Mouse (Mus musculus): ENCODE measurements around the gene Nenf. TPM values are rescaled to one million over a fixed set of nuclear protein-coding genes. Genes with fewer than 3 reads are reported as not detected.
A peak's percentile ranks its signal among the peaks of the same experiment; 100 is the strongest.

The Nenf gene
- total and polyA plus RNA-seq, 2 experiments: 24.3 to 31.5 TPM

DNA sequence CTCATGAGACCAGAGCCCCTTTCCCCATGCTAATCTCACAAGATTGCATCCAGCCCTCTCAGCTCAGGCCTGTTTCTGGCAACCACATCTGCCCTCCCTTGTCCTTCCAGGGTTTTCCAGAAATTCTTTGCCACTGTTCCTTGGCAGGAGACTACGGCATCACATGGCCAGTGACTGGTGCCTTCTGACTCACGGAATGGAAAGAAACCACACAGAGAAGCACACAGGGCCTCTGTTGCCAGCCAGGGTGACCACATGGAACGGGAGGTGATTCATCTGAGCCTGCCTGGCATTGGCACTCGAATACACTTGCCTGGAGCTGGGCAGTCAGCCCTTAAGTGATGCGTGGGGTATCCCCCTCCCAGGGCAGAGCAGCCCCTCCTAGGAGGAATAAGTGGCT, 25.6 kb downstream of the Nenf start:
- no peak overlapping the region for H3K27ac ChIP-seq (replicated peaks; ENCODE audit: insufficient read depth, low read depth, low read length)
- whole genome bisulfite sequencing: 87% methylated on average over 5 of the region's 5 CpGs
- H3K4me1 ChIP-seq (ENCODE audit: control insufficient read depth, insufficient read depth, low read length): no peaks in the 10 kb centered on the region
- TF ChIP-seq POLR2A (IDR thresholded peaks at IDR 0.05; ENCODE audit: extremely low read depth, insufficient read depth, low read length) (no peak), CTCF (IDR thresholded peaks at IDR 0.05; ENCODE audit: low read depth, low read length) (no peak)
- no peak for DNase-seq (ENCODE audit: extremely low read depth, low read depth, low spot score)
- no peak overlapping the region for H3K4me3 ChIP-seq (ENCODE audit: insufficient read depth, low read depth, low read length)
- no peaks in the 10 kb centered on the region for H3K27me3 ChIP-seq (ENCODE audit: control insufficient read depth, insufficient read depth, low read length)
- no peak overlapping the region for H3K9ac ChIP-seq (ENCODE audit: low read depth, low read length)
- no peaks in the 10 kb centered on the region for H3K79me2 ChIP-seq (ENCODE audit: control insufficient read depth, insufficient read depth, low read length)
- no peaks in the 10 kb centered on the region for H3K36me3 ChIP-seq (ENCODE audit: control insufficient read depth, insufficient read depth, low read length)

- Histone ChIP-seq H3K9ac (ENCODE audit: low read depth, low read length) (no peak overlapping the region), H3K4me1 (ENCODE audit: control insufficient read depth, insufficient read depth, low read length) (no peaks in the 10 kb centered on the region), H3K4me3 (ENCODE audit: insufficient read depth, low read depth, low read length) (no peak overlapping the region), H3K27ac (replicated peaks; ENCODE audit: insufficient read depth, low read depth, low read length) (no peak overlapping the region), H3K36me3 (ENCODE audit: control insufficient read depth, insufficient read depth, low read length) (no peaks in the 10 kb centered on the region), H3K79me2 (ENCODE audit: control insufficient read depth, insufficient read depth, low read length) (no peaks in the 10 kb centered on the region), H3K27me3 (ENCODE audit: control insufficient read depth, insufficient read depth, low read length) (no peaks in the 10 kb centered on the region)
- TF ChIP-seq CTCF (IDR thresholded peaks at IDR 0.05; ENCODE audit: low read depth, low read length) (peak; percentile 85), POLR2A (IDR thresholded peaks at IDR 0.05; ENCODE audit: extremely low read depth, insufficient read depth, low read length) (no peak)
- 40% methylated on average over 8 of the region's 8 CpGs for WGBS
- peak; percentile 67 for DNase-seq (ENCODE audit: extremely low read depth, low read depth, low spot score)
These were observed 29.2 kb downstream of the Nenf start for GRCm38 (mm10) chr1:191288762-191289161.

GRCm38 (mm10) chr1:191284502-191284901, 33.5 kb downstream of the Nenf start:
- no peaks in the 10 kb centered on the region for H3K36me3 ChIP-seq (ENCODE audit: control insufficient read depth, insufficient read depth, low read length)
- H3K27ac ChIP-seq (replicated peaks; ENCODE audit: insufficient read depth, low read depth, low read length): no peak overlapping the region
- H3K4me3 ChIP-seq (ENCODE audit: insufficient read depth, low read depth, low read length): no peak overlapping the region
- H3K4me1 ChIP-seq (ENCODE audit: control insufficient read depth, insufficient read depth, low read length): no peaks in the 10 kb centered on the region
- no peak overlapping the region for H3K9ac ChIP-seq (ENCODE audit: low read depth, low read length)
- WGBS: 94% methylated on average over 8 of the region's 8 CpGs
- TF ChIP-seq CTCF (IDR thresholded peaks at IDR 0.05; ENCODE audit: low read depth, low read length) (no peak), POLR2A (IDR thresholded peaks at IDR 0.05; ENCODE audit: extremely low read depth, insufficient read depth, low read length) (no peak)
- H3K79me2 ChIP-seq (ENCODE audit: control insufficient read depth, insufficient read depth, low read length): no peaks in the 10 kb centered on the region
- no peak for DNase-seq (ENCODE audit: extremely low read depth, low read depth, low spot score)
- H3K27me3 ChIP-seq (ENCODE audit: control insufficient read depth, insufficient read depth, low read length): no peaks in the 10 kb centered on the region

DNA sequence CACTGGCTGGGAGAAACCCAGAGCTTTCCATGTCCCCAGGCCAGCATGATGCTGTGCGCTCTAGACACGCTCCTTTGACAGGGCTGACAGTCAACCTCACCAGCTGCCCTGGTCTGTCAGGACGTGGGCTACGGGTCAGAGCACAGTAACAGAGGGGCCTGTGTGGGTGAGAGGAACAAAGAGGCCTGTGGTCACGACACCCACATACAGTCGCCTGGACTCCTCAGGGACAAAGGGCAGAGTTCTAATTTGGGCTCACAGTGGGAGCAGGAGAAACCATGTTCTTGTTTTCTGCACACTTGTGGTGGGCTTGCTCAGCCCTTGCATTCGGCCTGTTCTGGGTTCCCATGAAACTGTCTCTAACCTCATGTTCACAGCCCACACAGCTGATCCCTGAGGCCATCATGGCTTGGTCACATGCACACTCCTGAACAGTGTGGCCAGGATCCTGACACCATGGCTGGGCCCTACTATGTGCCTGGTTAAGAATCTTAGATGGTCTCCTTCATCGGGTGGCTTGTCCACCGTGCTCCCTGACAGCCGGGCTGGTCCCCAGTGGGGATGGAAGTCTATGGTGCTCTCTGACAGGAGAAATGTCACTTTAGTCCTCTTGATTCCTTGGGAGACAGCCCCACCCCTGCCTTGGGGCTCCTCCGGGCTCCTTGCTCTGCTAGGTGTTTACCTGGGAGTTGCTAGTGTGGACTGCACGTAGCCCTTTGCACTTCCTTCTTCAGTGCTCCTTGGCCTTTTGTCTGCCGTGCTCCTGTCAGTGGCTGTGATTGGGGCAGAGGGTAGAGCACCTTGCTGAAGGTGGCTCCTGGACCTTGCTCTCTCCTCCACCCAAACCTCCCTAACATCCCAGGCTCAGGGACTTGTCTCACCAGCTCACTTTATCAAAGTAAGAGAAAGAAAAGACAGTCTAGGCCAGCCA, 34.6 kb downstream of the Nenf start:
- Histone ChIP-seq H3K79me2 (ENCODE audit: control insufficient read depth, insufficient read depth, low read length) (no peaks in the 10 kb centered on the region), H3K4me1 (ENCODE audit: control insufficient read depth, insufficient read depth, low read length) (no peaks in the 10 kb centered on the region), H3K27me3 (ENCODE audit: control insufficient read depth, insufficient read depth, low read length) (no peaks in the 10 kb centered on the region), H3K27ac (replicated peaks; ENCODE audit: insufficient read depth, low read depth, low read length) (no peak overlapping the region), H3K4me3 (ENCODE audit: insufficient read depth, low read depth, low read length) (no peak overlapping the region), H3K9ac (ENCODE audit: low read depth, low read length) (no peak overlapping the region), H3K36me3 (ENCODE audit: control insufficient read depth, insufficient read depth, low read length) (no peaks in the 10 kb centered on the region)
- WGBS: 89% methylated on average over 13 of the region's 13 CpGs
- DNase-seq (ENCODE audit: extremely low read depth, low read depth, low spot score): no peak
- TF ChIP-seq POLR2A (IDR thresholded peaks at IDR 0.05; ENCODE audit: extremely low read depth, insufficient read depth, low read length) (no peak), CTCF (IDR thresholded peaks at IDR 0.05; ENCODE audit: low read depth, low read length) (no peak)

DNA sequence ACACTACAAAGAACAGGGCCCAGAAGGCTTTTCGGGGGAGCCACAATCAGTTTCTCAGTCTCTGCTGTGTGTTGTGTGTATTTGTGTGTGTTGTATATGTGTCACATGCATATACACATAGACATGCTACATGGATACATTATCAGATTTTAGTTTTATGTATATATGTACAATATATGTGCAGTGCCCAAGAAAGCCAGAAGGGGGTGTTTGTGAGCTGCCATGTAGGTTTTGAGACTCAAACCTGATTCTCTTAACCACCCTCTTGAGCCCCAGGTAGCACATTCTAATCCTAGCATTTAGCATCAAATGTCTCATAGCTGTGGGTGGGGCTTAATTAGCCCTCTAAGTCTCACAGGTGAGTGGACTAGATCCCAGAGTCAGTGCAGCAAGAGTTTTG, 35.7 kb downstream of the Nenf start:
- Histone ChIP-seq H3K79me2 (ENCODE audit: control insufficient read depth, insufficient read depth, low read length) (no peaks in the 10 kb centered on the region), H3K4me3 (ENCODE audit: insufficient read depth, low read depth, low read length) (no peak overlapping the region), H3K36me3 (ENCODE audit: control insufficient read depth, insufficient read depth, low read length) (no peaks in the 10 kb centered on the region), H3K27me3 (ENCODE audit: control insufficient read depth, insufficient read depth, low read length) (no peaks in the 10 kb centered on the region), H3K27ac (replicated peaks; ENCODE audit: insufficient read depth, low read depth, low read length) (no peak overlapping the region), H3K4me1 (ENCODE audit: control insufficient read depth, insufficient read depth, low read length) (no peaks in the 10 kb centered on the region; the same call in 1 of the 2 replicates), H3K9ac (ENCODE audit: low read depth, low read length) (no peak overlapping the region)
- DNase-seq (ENCODE audit: extremely low read depth, low read depth, low spot score): no peak
- WGBS: 92% methylated on average over 1 of the region's 1 CpGs
- TF ChIP-seq CTCF (IDR thresholded peaks at IDR 0.05; ENCODE audit: low read depth, low read length): no peak
- TF ChIP-seq POLR2A (IDR thresholded peaks at IDR 0.05; ENCODE audit: extremely low read depth, insufficient read depth, low read length): no peak

DNA sequence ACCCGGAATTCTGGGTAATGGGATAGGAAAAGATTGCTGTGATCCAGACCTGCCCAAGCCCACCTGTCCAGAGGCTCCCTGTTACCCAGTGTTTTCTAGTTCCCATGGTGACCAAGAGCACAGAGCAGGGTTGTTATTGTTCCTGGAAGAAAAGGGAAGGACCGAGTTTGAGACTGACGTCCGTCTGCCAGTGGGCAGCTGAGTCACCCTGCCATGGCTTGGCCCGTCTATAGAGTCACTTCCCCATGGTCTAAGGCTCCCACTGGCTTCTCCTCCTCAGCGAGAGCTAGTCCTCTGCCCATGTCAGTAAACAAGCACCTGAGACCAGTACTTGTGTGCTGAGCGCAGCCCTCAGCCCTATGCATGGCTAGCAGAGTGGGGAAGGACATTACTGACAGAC, 36.8 kb downstream of the Nenf start:
- no peaks in the 10 kb centered on the region for H3K27me3 ChIP-seq (ENCODE audit: control insufficient read depth, insufficient read depth, low read length)
- 78% methylated on average over 7 of the region's 7 CpGs for WGBS
- TF ChIP-seq POLR2A (IDR thresholded peaks at IDR 0.05; ENCODE audit: extremely low read depth, insufficient read depth, low read length) (no peak), CTCF (IDR thresholded peaks at IDR 0.05; ENCODE audit: low read depth, low read length) (no peak)
- DNase-seq (ENCODE audit: extremely low read depth, low read depth, low spot score): peak; percentile 14
- no peaks in the 10 kb centered on the region for H3K36me3 ChIP-seq (ENCODE audit: control insufficient read depth, insufficient read depth, low read length)
- H3K27ac ChIP-seq (replicated peaks; ENCODE audit: insufficient read depth, low read depth, low read length): no peak overlapping the region
- no peak overlapping the region for H3K4me3 ChIP-seq (ENCODE audit: insufficient read depth, low read depth, low read length)
- no peaks in the 10 kb centered on the region; the same call in 1 of the 2 replicates for H3K4me1 ChIP-seq (ENCODE audit: control insufficient read depth, insufficient read depth, low read length)
- no peak overlapping the region for H3K9ac ChIP-seq (ENCODE audit: low read depth, low read length)
- H3K79me2 ChIP-seq (ENCODE audit: control insufficient read depth, insufficient read depth, low read length): no peaks in the 10 kb centered on the region
